Mouse (Mus musculus): Measurements from ENCODE around the gene Mybl2.

The Mybl2 gene

GRCm38 (mm10) chr2:163120626-163121352 is 66.3 kb downstream of the Mybl2 start:
- DNase-seq = no peak

- no peak for DNase-seq
Observed at GRCm38 (mm10) chr2:163121353-163121660, 66.8 kb downstream of the Mybl2 start.

GRCm38 (mm10) chr2:163122319-163122718 is 67.8 kb downstream of the Mybl2 start:
- no peak for DNase-seq

- DNase-seq = no peak
Observed at GRCm38 (mm10) chr2:163123496-163123895, 69.0 kb downstream of the Mybl2 start.

GRCm38 (mm10) chr2:163130837-163131236 is 76.3 kb downstream of the Mybl2 start:
- no peak for DNase-seq

GRCm38 (mm10) chr2:163132314-163132713 is 77.8 kb downstream of the Mybl2 start:
- DNase-seq = no peak
